8 mouse cellular contexts compared by ENCODE assay signal in genomic region chr3:29036146-29036545, GRCm38 (mm10). TPM values are rescaled to one million over a fixed set of nuclear protein-coding genes. Genes with fewer than 3 reads are reported as not detected.
DNase-seq lines count a peak whose midpoint lies in the region; ATAC-seq and TF ChIP-seq lines count a peak whose summit lies in the region.

No protein-coding gene starts in this region.

- H3K27me3 ChIP-seq in CH12.LX (replicated peaks): no peaks in the 10 kb centered on the region
- H3K27me3 ChIP-seq in hindbrain, embryonic 11.5 days (ENCODE audit: control insufficient read depth, insufficient read depth, low read length): no peaks in the 10 kb centered on the region
- H3K27me3 ChIP-seq in lung, postnatal 0 days (replicated peaks; ENCODE audit: insufficient read depth, low read length): no peaks in the 10 kb centered on the region

- no peaks in the 10 kb centered on the region for H3K4me1 ChIP-seq in CH12.LX (ENCODE audit: control insufficient read depth in 1 of 2, insufficient read depth in 2 of 2)
- no peaks in the 10 kb centered on the region for H3K4me1 ChIP-seq in hindbrain, embryonic 11.5 days (replicated peaks; ENCODE audit: control insufficient read depth, insufficient read depth, low read length)
- no peaks in the 10 kb centered on the region for H3K4me1 ChIP-seq in lung, postnatal 0 days (ENCODE audit: insufficient read depth, low read depth, low read length)

- TF ChIP-seq POLR2A in CH12.LX (IDR thresholded peaks at IDR 0.05; ENCODE audit: low read depth, low read length): no peak

- H3K4me3 ChIP-seq in gastrocnemius, adult 2 months: no peak overlapping the region
- H3K4me3 ChIP-seq in CH12.LX (replicated peaks in 1 of 3; ENCODE audit: low read depth in 2 of 3, low read length in 2 of 3, poor library complexity in 1 of 3): no peak overlapping the region
- no peak overlapping the region for H3K4me3 ChIP-seq in hindbrain, embryonic 11.5 days (ENCODE audit: low read depth, low read length)
- no peak overlapping the region for H3K4me3 ChIP-seq in lung, postnatal 0 days (ENCODE audit: low read depth, low read length)

- H3K9me3 ChIP-seq in CH12.LX (replicated peaks; ENCODE audit: low read length): peaks cover 44% of the 10 kb centered on the region
- no peaks in the 10 kb centered on the region for H3K9me3 ChIP-seq in hindbrain, embryonic 11.5 days (ENCODE audit: control insufficient read depth, low read length)
- H3K9me3 ChIP-seq in lung, postnatal 0 days (ENCODE audit: low read length): no peaks in the 10 kb centered on the region

- peak; percentile 56; the same call in 1 of the 2 replicates for ATAC-seq in hindbrain, embryonic 11.5 days (ENCODE audit: low FRiP score)
- no peak for ATAC-seq in lung, postnatal 0 days

- intact Hi-C loops in gastrocnemius, adult 2 months (cut with DNase I): loop anchor here (5.0 kb wide), 1 partner anchor 691 kb away; no protein-coding TSS in a partner anchor
- intact Hi-C loops in gastrocnemius, postnatal 36 days (cut with DNase I): loop anchor here (5.0 kb wide), 1 partner anchor 691 kb away; no protein-coding TSS in a partner anchor

- in situ Hi-C loops in CH12.LX (cut with MboI; ENCODE audit: low pct_ligation_motif_present, low pct_unique_long_range_greater_than_20kb, low sequenced_read_pairs): no loop called here

- WGBS in hindbrain, embryonic 11.5 days: 3% methylated on average over 3 of the region's 3 CpGs
- 2% methylated on average over 3 of the region's 3 CpGs for WGBS in lung, postnatal 0 days

- dilution Hi-C loops in CH12.LX (cut with MboI; ENCODE audit: extremely low pct_ligation_motif_present, extremely low pct_unique_long_range_greater_than_20kb, low sequenced_read_pairs): no loop called here

- TF ChIP-seq RAD21 in CH12.LX (IDR thresholded peaks at IDR 0.05; ENCODE audit: low read depth, low read length): peak; percentile 27

- H3K79me2 ChIP-seq in CH12.LX (replicated peaks; ENCODE audit: control insufficient read depth, extremely low read depth, insufficient read depth, poor library complexity, severe bottlenecking): no peaks in the 10 kb centered on the region

- no peak overlapping the region for H3K9ac ChIP-seq in CH12.LX (ENCODE audit: insufficient read depth, low read depth)
- H3K9ac ChIP-seq in hindbrain, embryonic 11.5 days (ENCODE audit: low read depth, low read length): no peak overlapping the region
- H3K9ac ChIP-seq in lung, postnatal 0 days (replicated peaks; ENCODE audit: low read depth): no peak overlapping the region

- TF ChIP-seq EP300 in CH12.LX (IDR thresholded peaks at IDR 0.05; ENCODE audit: low read length): no peak
- TF ChIP-seq EP300 in lung, postnatal 0 days (IDR thresholded peaks at IDR 0.05): no peak

- H3K36me3 ChIP-seq in CH12.LX (replicated peaks in 1 of 2; ENCODE audit: control insufficient read depth in 1 of 2, insufficient read depth in 1 of 2, low read length in 1 of 2): no peaks in the 10 kb centered on the region
- H3K36me3 ChIP-seq in hindbrain, embryonic 11.5 days (ENCODE audit: control insufficient read depth, insufficient read depth, low read length): no peaks in the 10 kb centered on the region
- no peaks in the 10 kb centered on the region for H3K36me3 ChIP-seq in lung, postnatal 0 days (ENCODE audit: insufficient read depth, low read length)

- peak; percentile 69 for TF ChIP-seq CTCF in gastrocnemius, adult 2 months (IDR thresholded peaks at IDR 0.05)
- TF ChIP-seq CTCF in CH12.LX (conservative IDR thresholded peaks at IDR 0.05 in 1 of 2, IDR thresholded peaks at IDR 0.05 in 1 of 2; ENCODE audit: low read depth in 2 of 2, low read length in 2 of 2): peak in 1 of 2 experiments; percentile 27; a peak in 1 of 4 replicates
- TF ChIP-seq CTCF in lung, postnatal 0 days (IDR thresholded peaks at IDR 0.05): peak; percentile 82

- no peak for DNase-seq in gastrocnemius, adult 2 months
- no peak for DNase-seq in gastrocnemius, postnatal 36 days
- no peak for DNase-seq in CH12.LX (ENCODE audit: extremely low read depth)
- peak; percentile 11 to 47 for DNase-seq in cerebellum, postnatal 25 days
- DNase-seq in hindbrain, embryonic 11.5 days (ENCODE audit: low spot score): peak; percentile 74
- peak; percentile 65 for DNase-seq in lung, postnatal 0 days (ENCODE audit: low spot score)
- DNase-seq in right cerebral cortex, postnatal 4 days: peak; percentile 38
- DNase-seq in thymus, postnatal 14 days: no peak

- H3K4me2 ChIP-seq in CH12.LX (ENCODE audit: insufficient read depth, low read depth, poor library complexity, severe bottlenecking): no peak overlapping the region
- H3K4me2 ChIP-seq in hindbrain, embryonic 11.5 days (replicated peaks; ENCODE audit: low read depth, low read length): no peak overlapping the region
- no peak overlapping the region for H3K4me2 ChIP-seq in lung, postnatal 0 days (replicated peaks; ENCODE audit: low read depth, low read length)

- H3K27ac ChIP-seq in gastrocnemius, adult 2 months: no peak overlapping the region
- no peak overlapping the region for H3K27ac ChIP-seq in CH12.LX (ENCODE audit: insufficient read depth, low read depth)
- no peak overlapping the region for H3K27ac ChIP-seq in hindbrain, embryonic 11.5 days (ENCODE audit: low read depth, low read length)
- H3K27ac ChIP-seq in lung, postnatal 0 days (ENCODE audit: low read length): no peak overlapping the region

TF ChIP-seq in CH12.LX, 34 proteins besides CTCF, POLR2A, EP300 and RAD21:
- TF ChIP-seq USF1 (IDR thresholded peaks at IDR 0.05; ENCODE audit: low read depth, low read length): no peak
- no peak for TF ChIP-seq RCOR1 (conservative IDR thresholded peaks at IDR 0.05; ENCODE audit: low read depth, low read length)

RNA-seq across cellular contexts. Expression of gene Egfem1, which starts 45.7 kb away (rescaled TPM):
- under 1 TPM in 1 of 2 experiments, not detected in 1; 0.08 TPM for total RNA-seq in gastrocnemius, adult 2 months (2021)
- total RNA-seq in gastrocnemius, postnatal 36 days (2021): not detected
- total RNA-seq in CH12.LX (2012; rRNA removed): not detected in 2 replicates
- not detected in 2 replicates for total RNA-seq in CH12.LX (2014; rRNA removed)
- polyA plus RNA-seq in CH12.LX (2012; ENCODE audit: insufficient read length, low read depth): not detected in 2 replicates
- 3.6 and 4.5 TPM in 2 replicates for polyA plus RNA-seq in hindbrain, embryonic 11.5 days (2014; fragmentation: Nextera tagmentation; extraction: Ambion mirVana)
- polyA plus RNA-seq in lung, postnatal 0 days (2015; fragmentation: Nextera tagmentation; extraction: Ambion mirVana): 19.7 and 23.4 TPM in 2 replicates

Comparison
In these comparisons a context has a peak if more than half of its experiments do, and no peak if none do; other contexts are left out.
1. DNase-seq: peak in cerebellum, postnatal 25 days (2 of 2), hindbrain, embryonic 11.5 days (single experiment), lung, postnatal 0 days (single experiment) and right cerebral cortex, postnatal 4 days (single experiment); none in gastrocnemius, adult 2 months (single experiment), gastrocnemius, postnatal 36 days (0 of 2), CH12.LX (single experiment) and thymus, postnatal 14 days (single experiment).